Mouse (Mus musculus) embryo, embryonic 11.5 days (tissue): ENCODE results near the gene Acbd4.

Source experiments
- DNase-seq: peaks from one replicate; pipeline ENCODE4 v3.0.0-alpha.2; 2012; ENCODE audit warnings: low read depth, low spot score

Gene Acbd4

GRCm38 (mm10) chr11:103101481-103101865 lies at the start of gene Acbd4, which contains the start of gene Plcd3:
Gene Acbd4 (plus strand): TSS chr11:103101682.
Gene Plcd3 (minus strand): TSS chr11:103101658.
- DNase-seq = no peak

GRCm38 (mm10) chr11:103052078-103052477 lies 49.4 kb upstream of the Acbd4 start:
- DNase-seq = no peak

GRCm38 (mm10) chr11:103053191-103054076 lies 48.0 kb upstream of the Acbd4 start:
- no peak for DNase-seq

GRCm38 (mm10) chr11:103054798-103055197 lies 46.7 kb upstream of the Acbd4 start:
- peak; percentile 71 for DNase-seq

GRCm38 (mm10) chr11:103056636-103057035 lies 44.8 kb upstream of the Acbd4 start:
- DNase-seq = no peak

- no peak for DNase-seq
Measured at GRCm38 (mm10) chr11:103058499-103059085, 42.9 kb upstream of the Acbd4 start.

GRCm38 (mm10) chr11:103066191-103067050 lies 35.1 kb upstream of the Acbd4 start:
- no peak for DNase-seq

GRCm38 (mm10) chr11:103067051-103067361 lies 34.5 kb upstream of the Acbd4 start:
- no peak for DNase-seq

GRCm38 (mm10) chr11:103067457-103068001 lies 34.0 kb upstream of the Acbd4 start:
- no peak for DNase-seq

GRCm38 (mm10) chr11:103068272-103068671 lies 33.2 kb upstream of the Acbd4 start:
- DNase-seq = no peak

- no peak for DNase-seq
Measured at GRCm38 (mm10) chr11:103068884-103069283, 32.6 kb upstream of the Acbd4 start.

GRCm38 (mm10) chr11:103069731-103070130 lies 31.8 kb upstream of the Acbd4 start:
- no peak for DNase-seq

GRCm38 (mm10) chr11:103070322-103070880 lies 31.1 kb upstream of the Acbd4 start:
- no peak for DNase-seq

GRCm38 (mm10) chr11:103073671-103074070 lies 27.8 kb upstream of the Acbd4 start:
- no peak for DNase-seq

GRCm38 (mm10) chr11:103074121-103074650 lies 27.3 kb upstream of the Acbd4 start:
- DNase-seq = no peak

- no peak for DNase-seq
Measured at GRCm38 (mm10) chr11:103074796-103075323, 26.6 kb upstream of the Acbd4 start.

- DNase-seq = no peak
Measured at GRCm38 (mm10) chr11:103076010-103076409, 25.5 kb upstream of the Acbd4 start.

GRCm38 (mm10) chr11:103076581-103076980 lies 24.9 kb upstream of the Acbd4 start:
- DNase-seq = no peak

- DNase-seq = no peak
Measured at GRCm38 (mm10) chr11:103078131-103078530, 23.4 kb upstream of the Acbd4 start.

GRCm38 (mm10) chr11:103080323-103081091 lies 21.0 kb upstream of the Acbd4 start:
- no peak for DNase-seq
